Mouse (Mus musculus) common myeloid progenitor, adult 5-6 weeks (primary cell): ENCODE results near the gene Rev3l. TPM values are rescaled to one million over a fixed set of nuclear protein-coding genes. Genes with fewer than 3 reads are reported as not detected.
"Not testable (repeated sequence)": the region's sequence is repeated elsewhere in the genome, so short reads cannot be mapped to it uniquely, and the experiment has no call there.

Experiments used
- ATAC-seq: replicated peaks from 2 replicates; pipeline ENCODE4 v1.8.0; 2016; ENCODE audit warnings: low read depth, mild to moderate bottlenecking, moderate TSS enrichment, inconsistent platforms; ENCODE audit not compliant: poor library complexity, severe bottlenecking
- total RNA-seq: library from RNA; stranded (forward); fragments of 200-1000, 187-1606 nt; gene quantifications from 2 replicates; pipeline ENCODE4 v1.2.3, GENCODE M21; 2017

The Rev3l gene
- total RNA-seq, 1 experiment from 2014 or later, result 30.8 TPM

- ATAC-seq, result no peak
Measured at GRCm38 (mm10) chr10:39776927-39777326, 45.0 kb downstream of the Rev3l start.

- ATAC-seq, result no peak
Measured at GRCm38 (mm10) chr10:39778305-39778704, 46.4 kb downstream of the Rev3l start.

GRCm38 (mm10) chr10:39785241-39785640 is 53.3 kb downstream of the Rev3l start:
- ATAC-seq, result no peak

- peak; percentile 71 for ATAC-seq
Measured at GRCm38 (mm10) chr10:39793295-39793694, 61.4 kb downstream of the Rev3l start.

GRCm38 (mm10) chr10:39811507-39811906 is 79.6 kb downstream of the Rev3l start:
- ATAC-seq, result peak; percentile 73

GRCm38 (mm10) chr10:39842621-39843020 is 110.7 kb downstream of the Rev3l start:
- no peak for ATAC-seq

GRCm38 (mm10) chr10:39865509-39865908 is 133.6 kb downstream of the Rev3l start:
- ATAC-seq, result no peak

- ATAC-seq, result no peak
Measured at GRCm38 (mm10) chr10:39888621-39889020, 156.7 kb downstream of the Rev3l start.

GRCm38 (mm10) chr10:39893702-39894697 is 162.1 kb downstream of the Rev3l start:
- ATAC-seq, result peak; percentile 47

- no peak for ATAC-seq
Measured at GRCm38 (mm10) chr10:39896503-39896902, 164.6 kb downstream of the Rev3l start.

- ATAC-seq, result peak; percentile 87
Measured at GRCm38 (mm10) chr10:39898874-39899371, 167.0 kb downstream of the Rev3l start, which contains the start of gene Mfsd4b4. Gene Mfsd4b4, minus strand, starts transcription at chr10:39899238.

- ATAC-seq, result no peak
Measured at GRCm38 (mm10) chr10:39904191-39904590, 172.3 kb downstream of the Rev3l start.

GRCm38 (mm10) chr10:39906799-39907658 is 175.1 kb downstream of the Rev3l start:
- ATAC-seq, result no peak

- peak; percentile 72; the same call in 1 of the 2 replicates for ATAC-seq
Measured at GRCm38 (mm10) chr10:39908768-39909441, 177.0 kb downstream of the Rev3l start.

GRCm38 (mm10) chr10:39912616-39913015 is 180.7 kb downstream of the Rev3l start:
- no peak for ATAC-seq

GRCm38 (mm10) chr10:39924556-39924955 is 192.6 kb downstream of the Rev3l start:
- not testable (repeated sequence) for ATAC-seq
